Mouse (Mus musculus): ENCODE data around the gene Gadd45b. TPM values are rescaled to one million over a fixed set of nuclear protein-coding genes. Genes with fewer than 3 reads are reported as not detected.

Gene Gadd45b
- polyA plus RNA-seq, 1 experiment from 2014 or later: 29.2 TPM

DNA sequence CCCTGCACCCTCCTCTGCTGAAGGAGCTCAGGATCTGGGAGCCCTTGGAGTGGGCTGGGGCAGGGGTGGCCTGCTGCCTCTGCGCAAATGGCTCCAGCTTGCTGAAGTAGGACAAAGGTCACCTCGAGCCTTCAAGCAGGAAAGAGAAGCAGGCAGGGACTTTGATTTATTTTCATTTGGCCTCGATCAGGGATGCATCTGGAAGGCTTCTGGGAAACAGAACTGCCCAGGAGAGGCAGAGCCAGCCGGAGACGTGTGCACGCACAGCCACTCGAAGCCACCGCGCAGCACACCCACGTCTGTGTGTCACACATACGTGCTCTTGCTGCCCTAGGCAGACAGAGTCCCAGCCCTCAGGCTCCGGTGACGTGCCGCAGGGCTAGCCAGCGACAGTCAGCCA, 41.7 kb downstream of the Gadd45b start:
- peaks cover 33% of the 10 kb centered on the region for H3K4me1 ChIP-seq
- ATAC-seq (ENCODE audit: extremely low read depth, insufficient number of reproducible peaks, low FRiP score, low TSS enrichment): no peak
- H3K4me2 ChIP-seq: no peak overlapping the region
- no peak overlapping the region for H3K27ac ChIP-seq (replicated peaks)
- no peak overlapping the region for H3K9ac ChIP-seq
- peaks cover 5% of the 10 kb centered on the region; the same call in 1 of the 2 replicates for H3K9me3 ChIP-seq
- no peaks in the 10 kb centered on the region for H3K36me3 ChIP-seq
- 74% methylated on average over 15 of the region's 15 CpGs for WGBS
- 0 out of 2 replicates have a peak, but pooled peaks cover 4% of the 10 kb centered on the region for H3K27me3 ChIP-seq (replicated peaks)
- no peak overlapping the region for H3K4me3 ChIP-seq

DNA sequence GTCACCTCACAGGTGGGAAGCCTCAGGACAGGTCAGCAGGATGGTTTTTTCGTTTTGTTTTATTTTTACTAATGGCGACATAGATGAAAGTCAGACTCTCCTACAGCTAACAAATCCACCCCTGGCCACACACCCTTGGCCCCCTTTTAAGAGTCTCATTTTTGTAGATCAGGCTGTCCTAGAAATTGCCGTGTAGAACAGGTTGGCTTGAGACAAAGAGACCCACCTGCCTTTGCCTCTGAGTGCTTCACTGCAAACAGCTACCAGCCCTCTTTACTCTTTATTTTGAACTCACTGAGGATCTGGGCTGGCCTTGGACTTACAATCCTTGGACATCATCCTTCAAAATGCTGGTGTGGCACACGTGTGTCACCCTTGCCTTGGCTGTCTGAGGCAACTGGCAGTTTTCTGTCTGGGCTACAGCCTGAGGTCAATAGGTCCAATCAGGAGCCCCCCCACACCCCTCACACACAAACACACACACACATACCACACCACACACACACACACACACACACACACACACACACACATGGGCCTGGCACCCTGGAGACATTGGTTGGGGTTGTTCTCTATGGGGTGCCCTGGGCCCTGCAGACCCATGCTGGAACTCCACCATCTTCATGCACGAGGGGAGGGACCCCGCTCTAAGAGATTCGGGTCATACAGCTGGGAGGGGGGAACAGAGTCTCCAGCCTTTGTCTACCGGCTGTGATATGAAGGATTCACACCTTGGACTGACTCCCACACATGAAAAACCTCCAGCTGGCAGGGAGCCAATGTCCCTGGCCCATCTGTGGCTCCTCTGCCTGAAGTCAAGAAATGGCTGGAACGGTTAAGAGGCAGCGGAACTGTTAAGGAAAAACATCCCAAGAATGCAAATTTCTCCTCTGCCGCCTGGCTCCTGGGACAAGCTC, 42.5 kb downstream of the Gadd45b start:
- H3K36me3 ChIP-seq: no peaks in the 10 kb centered on the region
- H3K9ac ChIP-seq: peak overlapping the region; percentile 30
- H3K4me2 ChIP-seq: 0 out of 2 replicates have a peak overlapping the region, but pooled peaks have one; percentile 4
- peak overlapping the region; percentile 21 for H3K27ac ChIP-seq (replicated peaks)
- peaks cover 25% of the 10 kb centered on the region for H3K4me1 ChIP-seq
- no peak overlapping the region for H3K4me3 ChIP-seq
- ATAC-seq (ENCODE audit: extremely low read depth, insufficient number of reproducible peaks, low FRiP score, low TSS enrichment): no peak
- 39% methylated on average over 11 of the region's 11 CpGs for WGBS
- peaks cover 5% of the 10 kb centered on the region; the same call in 1 of the 2 replicates for H3K9me3 ChIP-seq
- H3K27me3 ChIP-seq (replicated peaks): 0 out of 2 replicates have a peak, but pooled peaks cover 4% of the 10 kb centered on the region

GRCm38 (mm10) chr10:80973722-80974121, 43.8 kb downstream of the Gadd45b start:
- H3K27ac ChIP-seq (replicated peaks): no peak overlapping the region
- WGBS: 67% methylated on average over 1 of the region's 1 CpGs
- H3K4me2 ChIP-seq: no peak overlapping the region
- no peak overlapping the region for H3K4me3 ChIP-seq
- no peak overlapping the region for H3K9ac ChIP-seq
- H3K4me1 ChIP-seq: peaks cover 22% of the 10 kb centered on the region
- H3K27me3 ChIP-seq (replicated peaks): 0 out of 2 replicates have a peak, but pooled peaks cover 4% of the 10 kb centered on the region
- no peak for ATAC-seq (ENCODE audit: extremely low read depth, insufficient number of reproducible peaks, low FRiP score, low TSS enrichment)
- peaks cover 5% of the 10 kb centered on the region; the same call in 1 of the 2 replicates for H3K9me3 ChIP-seq
- no peaks in the 10 kb centered on the region for H3K36me3 ChIP-seq

DNA sequence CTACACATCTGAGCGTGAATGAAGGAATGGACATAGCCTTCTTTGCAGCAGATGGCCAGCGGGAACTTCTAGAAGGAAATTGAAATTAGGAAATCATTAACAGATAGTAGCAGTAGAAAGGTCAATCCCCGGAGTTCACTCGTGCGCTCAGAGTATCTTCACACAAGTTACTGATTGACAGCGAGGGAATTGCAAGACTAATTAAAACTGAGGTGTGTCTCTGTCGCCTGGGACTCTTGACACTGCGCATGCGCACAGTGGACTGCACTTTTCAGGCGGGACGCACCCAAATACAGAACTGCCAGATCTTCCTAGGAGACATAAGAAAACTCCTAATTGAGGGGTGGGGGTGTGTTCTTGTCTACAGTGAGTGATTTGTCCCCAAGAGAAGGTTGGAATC, 45.6 kb downstream of the Gadd45b start:
- H3K36me3 ChIP-seq: no peaks in the 10 kb centered on the region
- H3K4me3 ChIP-seq: no peak overlapping the region
- no peaks in the 10 kb centered on the region for H3K27me3 ChIP-seq (replicated peaks)
- WGBS: 88% methylated on average over 11 of the region's 11 CpGs
- H3K27ac ChIP-seq (replicated peaks): no peak overlapping the region
- H3K4me2 ChIP-seq: no peak overlapping the region
- no peak overlapping the region for H3K9ac ChIP-seq
- no peak for ATAC-seq (ENCODE audit: extremely low read depth, insufficient number of reproducible peaks, low FRiP score, low TSS enrichment)
- peaks cover 22% of the 10 kb centered on the region for H3K4me1 ChIP-seq
- peaks cover 5% of the 10 kb centered on the region; the same call in 1 of the 2 replicates for H3K9me3 ChIP-seq

DNA sequence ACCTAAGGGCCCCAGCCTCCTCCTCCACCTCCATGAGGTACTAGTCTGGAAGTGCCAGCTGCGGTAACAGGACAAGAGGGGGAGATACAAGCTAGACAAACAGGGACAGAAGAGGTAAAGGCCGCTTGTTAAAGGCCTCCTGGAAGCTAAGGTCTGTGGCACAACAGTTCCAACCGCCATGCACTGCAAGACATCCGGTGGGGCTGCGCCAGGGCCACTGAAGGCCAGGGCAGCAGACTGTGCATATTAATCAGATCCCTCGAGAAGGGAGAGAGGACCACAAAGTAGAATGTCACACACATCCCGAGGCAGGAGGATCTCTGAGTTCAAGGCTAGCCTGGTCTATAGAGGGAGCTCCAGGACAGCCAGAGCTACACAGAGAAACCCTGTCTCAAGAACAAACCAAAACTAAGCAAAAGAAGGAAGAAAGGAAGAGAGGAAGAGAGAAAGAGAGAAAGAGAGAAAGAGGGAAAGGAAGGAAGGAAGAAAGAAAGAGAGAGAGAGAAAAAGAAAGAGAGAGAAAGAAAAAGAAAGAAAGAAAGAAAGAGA, 51.8 kb downstream of the Gadd45b start:
- H3K9me3 ChIP-seq: no peaks in the 10 kb centered on the region
- H3K27me3 ChIP-seq (replicated peaks): peaks cover 27% of the 10 kb centered on the region
- no peak overlapping the region for H3K4me2 ChIP-seq
- 46% methylated on average over 7 of the region's 7 CpGs for WGBS
- H3K9ac ChIP-seq: no peak overlapping the region
- H3K27ac ChIP-seq (replicated peaks): no peak overlapping the region
- H3K4me1 ChIP-seq: peaks cover 12% of the 10 kb centered on the region
- H3K36me3 ChIP-seq: no peaks in the 10 kb centered on the region
- no peak overlapping the region for H3K4me3 ChIP-seq
- ATAC-seq (ENCODE audit: extremely low read depth, insufficient number of reproducible peaks, low FRiP score, low TSS enrichment): no peak

Other genes with a start within 250 kb of the Gadd45b start
- gene Mob3a, start 228.1 kb upstream of the Gadd45b start, polyA plus RNA-seq (2015; fragmentation: Nextera tagmentation; extraction: Ambion mirVana): 26.0 and 27.2 TPM in 2 replicates
- 12.7 and 13.5 TPM in 2 replicates for gene Izumo4, start 227.9 kb upstream of the Gadd45b start, polyA plus RNA-seq (2015; fragmentation: Nextera tagmentation; extraction: Ambion mirVana)
- 44.0 and 46.4 TPM in 2 replicates for gene Ap3d1, start 187.8 kb upstream of the Gadd45b start, polyA plus RNA-seq (2015; fragmentation: Nextera tagmentation; extraction: Ambion mirVana)
- gene Dot1l, start 174.9 kb upstream of the Gadd45b start, polyA plus RNA-seq (2015; fragmentation: Nextera tagmentation; extraction: Ambion mirVana): 17.9 and 19.1 TPM in 2 replicates
- gene Sf3a2, start 131.9 kb upstream of the Gadd45b start, polyA plus RNA-seq (2015; fragmentation: Nextera tagmentation; extraction: Ambion mirVana): 46.3 and 53.4 TPM in 2 replicates
- gene Plekhj1, start 131.4 kb upstream of the Gadd45b start, polyA plus RNA-seq (2015; fragmentation: Nextera tagmentation; extraction: Ambion mirVana): 79.6 and 86.5 TPM in 2 replicates
- 0.11 TPM in 1 of 2 replicates, not detected in the other for gene Amh, start 124.8 kb upstream of the Gadd45b start, polyA plus RNA-seq (2015; fragmentation: Nextera tagmentation; extraction: Ambion mirVana)
- 5.7 and 5.9 TPM in 2 replicates for gene Jsrp1, start 116.6 kb upstream of the Gadd45b start, polyA plus RNA-seq (2015; fragmentation: Nextera tagmentation; extraction: Ambion mirVana)
- 2,053 and 2,109 TPM in 2 replicates for gene Oaz1, start 103.4 kb upstream of the Gadd45b start, polyA plus RNA-seq (2015; fragmentation: Nextera tagmentation; extraction: Ambion mirVana)
- 0.16 and 0.34 TPM in 2 replicates for gene Lingo3, start 86.0 kb upstream of the Gadd45b start, polyA plus RNA-seq (2015; fragmentation: Nextera tagmentation; extraction: Ambion mirVana)
- 157 and 171 TPM in 2 replicates for gene Lsm7, start 74.9 kb upstream of the Gadd45b start, polyA plus RNA-seq (2015; fragmentation: Nextera tagmentation; extraction: Ambion mirVana)
- gene Sppl2b, start 74.8 kb upstream of the Gadd45b start, polyA plus RNA-seq (2015; fragmentation: Nextera tagmentation; extraction: Ambion mirVana): 27.7 and 28.5 TPM in 2 replicates
- 0.05 and 0.07 TPM in 2 replicates for gene Tmprss9, start 58.2 kb upstream of the Gadd45b start, polyA plus RNA-seq (2015; fragmentation: Nextera tagmentation; extraction: Ambion mirVana)
- gene Timm13, start 29.1 kb upstream of the Gadd45b start, polyA plus RNA-seq (2015; fragmentation: Nextera tagmentation; extraction: Ambion mirVana): 285 and 314 TPM in 2 replicates
- 24.8 and 26.7 TPM in 2 replicates for gene Lmnb2, start 11.8 kb upstream of the Gadd45b start, polyA plus RNA-seq (2015; fragmentation: Nextera tagmentation; extraction: Ambion mirVana)
- 1.4 TPM in 2 replicates for gene Gng7, start 84.9 kb downstream of the Gadd45b start, polyA plus RNA-seq (2015; fragmentation: Nextera tagmentation; extraction: Ambion mirVana)
- 0.06 and 0.07 TPM in 2 replicates for gene Diras1, start 95.6 kb downstream of the Gadd45b start, polyA plus RNA-seq (2015; fragmentation: Nextera tagmentation; extraction: Ambion mirVana)
- 8.0 and 8.2 TPM in 2 replicates for gene Slc39a3, start 107.4 kb downstream of the Gadd45b start, polyA plus RNA-seq (2015; fragmentation: Nextera tagmentation; extraction: Ambion mirVana)
- gene Sgta, start 130.1 kb downstream of the Gadd45b start, polyA plus RNA-seq (2015; fragmentation: Nextera tagmentation; extraction: Ambion mirVana): 152 and 162 TPM in 2 replicates
- 29.1 and 33.8 TPM in 2 replicates for gene Thop1, start 140.0 kb downstream of the Gadd45b start, polyA plus RNA-seq (2015; fragmentation: Nextera tagmentation; extraction: Ambion mirVana)
- 0.83 and 1.1 TPM in 2 replicates for gene Creb3l3, start 168.8 kb downstream of the Gadd45b start, polyA plus RNA-seq (2015; fragmentation: Nextera tagmentation; extraction: Ambion mirVana)
- 150 TPM in 2 replicates for gene Map2k2, start 175.8 kb downstream of the Gadd45b start, polyA plus RNA-seq (2015; fragmentation: Nextera tagmentation; extraction: Ambion mirVana)
- 19.5 and 20.1 TPM in 2 replicates for gene Zbtb7a, start 205.1 kb downstream of the Gadd45b start, polyA plus RNA-seq (2015; fragmentation: Nextera tagmentation; extraction: Ambion mirVana)
- gene Pias4, start 237.8 kb downstream of the Gadd45b start, polyA plus RNA-seq (2015; fragmentation: Nextera tagmentation; extraction: Ambion mirVana): 35.7 and 40.3 TPM in 2 replicates
- 393 and 411 TPM in 2 replicates for gene Eef2, start 246.6 kb downstream of the Gadd45b start, polyA plus RNA-seq (2015; fragmentation: Nextera tagmentation; extraction: Ambion mirVana)